Mouse (Mus musculus) embryonic facial prominence, embryonic 15.5 days (tissue): ENCODE data around the gene Prr12. TPM values are rescaled to one million over a fixed set of nuclear protein-coding genes. Genes with fewer than 3 reads are reported as not detected.

Experiments
- ATAC-seq: fragments of 200-750 bp; cut with Nextera tagmentation; 2 replicates; pipeline ENCODE4 v1.8.0; 2017; ENCODE audit warnings: low read depth, moderate TSS enrichment; ENCODE audit not compliant: insufficient number of reproducible peaks, low FRiP score, low TSS enrichment
- H3K27ac ChIP-seq: fragments of 300-500 bp; sonication (generic); replicated peaks from 2 replicates; pipeline ENCODE4 v1.5.1; 2015; ENCODE audit warnings: mild to moderate bottlenecking, inconsistent platforms
- H3K27me3 ChIP-seq: fragments of 300-500 bp; sonication (generic); 2 replicates; pipeline ENCODE4 v1.6.1; 2015; ENCODE audit warnings: inconsistent platforms
- H3K36me3 ChIP-seq: fragments of 300-500 bp; sonication (generic); 2 replicates; pipeline ENCODE4 v1.6.1; 2015; ENCODE audit warnings: mild to moderate bottlenecking, inconsistent platforms
- H3K4me1 ChIP-seq: fragments of 300-500 bp; sonication (generic); 2 replicates; pipeline ENCODE4 v1.6.1; 2015; ENCODE audit warnings: inconsistent platforms
- H3K4me2 ChIP-seq: fragments of 300-500 bp; sonication (generic); replicated peaks from 2 replicates; pipeline ENCODE4 v1.6.1; 2015; ENCODE audit warnings: mild to moderate bottlenecking, inconsistent platforms
- H3K4me3 ChIP-seq: fragments of 300-500 bp; sonication (generic); replicated peaks from 2 replicates; pipeline ENCODE4 v1.5.1; 2015; ENCODE audit warnings: mild to moderate bottlenecking, inconsistent platforms
- H3K9ac ChIP-seq: fragments of 300-500 bp; sonication (generic); 2 replicates; pipeline ENCODE4 v1.6.1; 2015; ENCODE audit warnings: inconsistent platforms
- H3K9me3 ChIP-seq: fragments of 300-500 bp; sonication (generic); replicated peaks from 2 replicates; pipeline ENCODE4 v1.6.1; 2016; ENCODE audit warnings: inconsistent platforms
- WGBS: fragments of 180-500 bp; shearing (Covaris S2); methylation state at CpG from one replicate; pipeline ENCODE4 v1.1.7; 2015; 5-methylcytosine and 5-hydroxymethylcytosine counted together
- polyA plus RNA-seq: library from polyadenylated mRNA; unstranded; fragments of >200 nt; fragmentation: Nextera tagmentation; extraction: Ambion mirVana; gene quantifications from 2 replicates; pipeline ENCODE4 v1.2.1, GENCODE M21; 2015

Gene Prr12
- polyA plus RNA-seq, 1 experiment from 2014 or later, result 11.9 TPM

DNA sequence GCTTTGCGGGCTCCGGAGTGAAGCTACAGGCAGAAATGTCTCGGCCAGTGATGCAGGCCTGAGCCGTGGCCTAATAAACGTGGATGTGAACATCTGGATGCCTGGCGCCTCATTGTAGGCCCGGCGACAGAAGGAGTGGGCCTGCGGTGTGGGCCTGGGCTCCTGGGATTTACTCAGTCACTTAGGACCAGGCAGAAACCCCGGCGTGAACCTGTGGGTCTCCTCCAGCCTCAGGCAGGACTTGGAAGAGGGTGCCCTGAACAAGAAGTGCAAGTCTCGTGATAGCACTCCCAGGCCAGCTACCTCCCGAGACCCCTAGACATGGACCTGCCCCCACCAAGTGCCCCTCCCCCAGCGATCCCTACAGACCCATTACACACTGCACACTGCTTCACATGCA is 24.6 kb upstream of the Prr12 start:
- ATAC-seq, result no peak
- Histone ChIP-seq H3K36me3 (peaks cover 54% of the 10 kb centered on the region), H3K4me2 (no peak overlapping the region), H3K27me3 (no peaks in the 10 kb centered on the region), H3K9ac (no peak overlapping the region), H3K27ac (no peak overlapping the region), H3K4me3 (no peak overlapping the region), H3K9me3 (no peaks in the 10 kb centered on the region), H3K4me1 (peaks cover 12% of the 10 kb centered on the region)
- 81% methylated on average over 14 of the region's 14 CpGs for WGBS

DNA sequence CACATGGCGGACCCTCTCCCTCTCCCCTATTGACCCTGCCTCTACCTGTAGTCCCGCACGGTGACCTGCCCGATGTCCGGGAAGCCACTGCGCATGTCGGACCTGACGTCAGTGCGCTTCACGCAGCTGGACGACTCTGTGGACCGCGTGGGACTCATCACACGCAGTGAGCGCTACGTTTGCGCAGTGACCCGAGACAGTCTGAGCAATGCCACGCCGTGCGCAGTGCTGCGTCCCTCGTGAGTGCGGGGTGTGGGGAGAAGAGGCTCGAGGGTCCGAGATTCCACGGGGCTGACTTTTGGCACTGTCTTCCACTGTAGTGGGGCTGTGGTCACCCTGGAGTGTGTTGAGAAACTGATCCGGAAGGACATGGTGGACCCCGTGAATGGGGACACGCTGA is 23.8 kb upstream of the Prr12 start:
- Histone ChIP-seq H3K27ac (no peak overlapping the region), H3K27me3 (no peaks in the 10 kb centered on the region), H3K36me3 (peaks cover 53% of the 10 kb centered on the region), H3K4me2 (no peak overlapping the region), H3K4me1 (0 out of 2 replicates have a peak, but pooled peaks cover 7% of the 10 kb centered on the region), H3K9ac (no peak overlapping the region), H3K4me3 (no peak overlapping the region), H3K9me3 (no peaks in the 10 kb centered on the region)
- no peak for ATAC-seq
- WGBS, result 90% methylated on average over 30 of the region's 30 CpGs

DNA sequence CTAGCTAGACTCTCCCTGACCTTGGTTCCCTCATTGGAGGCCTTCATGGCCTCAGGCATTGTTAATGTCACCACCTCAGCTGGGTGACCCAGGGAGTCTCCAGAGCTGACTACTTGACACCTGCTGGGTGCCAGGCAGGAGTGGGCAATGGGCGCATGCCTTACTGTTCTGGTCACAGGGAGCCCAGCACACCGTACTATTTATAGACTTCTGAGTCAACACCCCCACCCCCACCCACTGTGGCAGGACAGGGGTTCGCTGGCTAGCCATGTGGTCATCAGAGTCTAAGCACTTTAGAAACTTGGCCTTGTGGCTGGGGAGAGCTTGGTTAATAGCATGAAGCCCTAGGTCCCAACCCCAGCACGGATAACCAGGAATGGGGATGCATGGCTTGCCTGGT is 22.7 kb upstream of the Prr12 start:
- H3K27me3 ChIP-seq, result no peaks in the 10 kb centered on the region
- H3K4me2 ChIP-seq, result no peak overlapping the region
- H3K4me3 ChIP-seq, result no peak overlapping the region
- H3K27ac ChIP-seq, result no peak overlapping the region
- H3K36me3 ChIP-seq, result peaks cover 46% of the 10 kb centered on the region
- no peaks in the 10 kb centered on the region for H3K9me3 ChIP-seq
- no peak for ATAC-seq
- H3K4me1 ChIP-seq, result 0 out of 2 replicates have a peak, but pooled peaks cover 3% of the 10 kb centered on the region
- 81% methylated on average over 4 of the region's 4 CpGs for WGBS
- H3K9ac ChIP-seq, result no peak overlapping the region

DNA sequence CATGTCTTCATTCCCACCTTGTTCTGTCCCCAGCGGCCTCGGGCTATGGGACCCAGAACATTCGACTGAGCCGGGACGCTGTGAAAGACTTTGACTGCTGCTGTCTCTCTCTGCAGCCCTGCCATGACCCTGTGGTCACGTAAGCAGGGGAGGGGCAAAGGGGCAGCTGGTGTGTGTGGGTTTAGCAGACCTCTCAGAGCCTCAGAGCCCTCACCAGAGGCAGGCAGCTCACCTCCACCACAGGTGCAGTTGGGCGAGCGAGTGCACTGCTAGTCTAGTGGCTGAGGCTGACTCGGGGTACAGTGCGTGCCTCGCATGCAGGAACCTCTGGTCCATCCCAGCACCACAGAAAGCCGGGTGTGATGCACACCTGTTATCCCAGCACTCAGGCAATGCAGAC is 21.3 kb upstream of the Prr12 start:
- ATAC-seq, result no peak
- Histone ChIP-seq H3K9me3 (no peaks in the 10 kb centered on the region), H3K36me3 (peaks cover 46% of the 10 kb centered on the region), H3K4me3 (no peak overlapping the region), H3K27ac (no peak overlapping the region), H3K4me1 (no peaks in the 10 kb centered on the region), H3K9ac (no peak overlapping the region), H3K27me3 (no peaks in the 10 kb centered on the region), H3K4me2 (no peak overlapping the region)
- 86% methylated on average over 12 of the region's 12 CpGs for WGBS

DNA sequence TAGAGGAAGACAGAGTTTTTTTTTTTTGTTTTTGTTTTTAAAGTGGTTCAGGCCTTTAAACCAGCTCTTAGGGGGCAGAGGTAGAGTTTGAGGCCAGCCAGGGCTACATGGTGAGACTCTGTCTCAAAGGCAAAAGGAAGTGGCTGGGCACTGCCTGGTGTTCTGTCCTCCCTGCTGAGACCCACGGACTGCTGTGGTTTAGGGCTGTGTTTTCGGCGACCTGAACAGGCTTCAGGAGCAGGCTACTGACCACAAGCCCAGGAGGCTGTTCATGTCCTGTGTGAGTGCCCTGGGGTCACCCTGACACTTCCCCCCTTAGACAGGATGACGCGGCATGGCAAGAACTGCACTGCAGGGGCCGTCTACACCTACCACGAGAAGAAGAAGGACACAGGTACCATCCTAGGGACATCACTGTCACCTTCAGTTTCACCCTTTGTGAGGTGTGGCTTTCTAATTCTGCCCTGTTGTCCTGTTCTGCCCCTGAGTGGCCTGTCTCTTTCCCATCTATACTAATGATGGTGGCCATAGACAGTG is 20.6 kb upstream of the Prr12 start:
- H3K27me3 ChIP-seq, result no peaks in the 10 kb centered on the region
- no peaks in the 10 kb centered on the region for H3K4me1 ChIP-seq
- H3K36me3 ChIP-seq, result peaks cover 46% of the 10 kb centered on the region
- H3K9ac ChIP-seq, result no peak overlapping the region
- H3K4me3 ChIP-seq, result no peak overlapping the region
- no peak overlapping the region for H3K4me2 ChIP-seq
- no peak overlapping the region for H3K27ac ChIP-seq
- WGBS, result 78% methylated on average over 7 of the region's 7 CpGs
- ATAC-seq, result no peak
- no peaks in the 10 kb centered on the region for H3K9me3 ChIP-seq

DNA sequence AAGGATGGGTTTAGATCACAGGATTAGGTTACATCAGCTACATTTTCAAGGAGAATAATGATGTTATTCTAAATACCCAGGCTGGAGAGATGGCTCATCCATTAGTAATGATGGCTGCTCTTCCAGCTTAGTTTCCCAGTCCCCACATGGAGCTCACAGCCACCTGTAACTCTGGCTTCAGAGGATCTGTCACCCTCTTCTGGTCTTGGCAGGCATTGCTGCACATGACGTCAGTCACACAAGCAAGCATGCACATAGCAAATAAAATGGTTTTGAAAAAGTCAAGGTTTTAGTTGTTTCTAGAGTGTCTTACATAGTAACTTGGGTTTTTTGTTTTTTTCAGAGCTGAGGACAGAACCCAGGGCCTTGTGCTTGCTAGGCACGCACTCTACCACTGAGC is 19.5 kb upstream of the Prr12 start:
- Histone ChIP-seq H3K4me2 (no peak overlapping the region), H3K27me3 (no peaks in the 10 kb centered on the region), H3K4me3 (no peak overlapping the region), H3K36me3 (peaks cover 40% of the 10 kb centered on the region), H3K27ac (no peak overlapping the region), H3K9ac (no peak overlapping the region), H3K4me1 (no peaks in the 10 kb centered on the region), H3K9me3 (no peaks in the 10 kb centered on the region)
- 75% methylated on average over 2 of the region's 2 CpGs for WGBS
- no peak for ATAC-seq

DNA sequence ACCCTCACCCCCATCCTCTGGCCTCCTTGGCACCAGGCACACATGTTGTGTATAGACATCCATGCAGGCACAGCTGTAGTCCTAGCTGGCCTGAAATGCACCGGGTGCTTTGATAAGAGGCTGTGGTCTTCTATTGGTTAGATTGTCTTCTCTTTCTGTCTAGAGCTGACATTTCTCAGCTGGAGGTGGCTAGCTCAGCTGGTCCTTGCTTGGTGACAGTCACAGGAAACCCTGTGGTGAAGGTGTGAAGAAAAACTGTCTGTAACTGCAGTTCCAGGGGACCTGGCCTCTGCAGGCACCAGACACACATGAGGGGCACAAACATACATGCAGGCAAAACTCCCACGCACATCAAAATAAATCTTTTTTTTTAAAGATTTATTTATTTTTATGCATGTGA is 17.0 kb upstream of the Prr12 start:
- H3K27ac ChIP-seq, result no peak overlapping the region
- H3K36me3 ChIP-seq, result peaks cover 15% of the 10 kb centered on the region
- no peaks in the 10 kb centered on the region for H3K4me1 ChIP-seq
- H3K9ac ChIP-seq, result no peak overlapping the region
- WGBS, result 84% methylated on average over 2 of the region's 2 CpGs
- H3K9me3 ChIP-seq, result no peaks in the 10 kb centered on the region
- no peaks in the 10 kb centered on the region for H3K27me3 ChIP-seq
- no peak overlapping the region for H3K4me3 ChIP-seq
- no peak overlapping the region for H3K4me2 ChIP-seq
- no peak for ATAC-seq

DNA sequence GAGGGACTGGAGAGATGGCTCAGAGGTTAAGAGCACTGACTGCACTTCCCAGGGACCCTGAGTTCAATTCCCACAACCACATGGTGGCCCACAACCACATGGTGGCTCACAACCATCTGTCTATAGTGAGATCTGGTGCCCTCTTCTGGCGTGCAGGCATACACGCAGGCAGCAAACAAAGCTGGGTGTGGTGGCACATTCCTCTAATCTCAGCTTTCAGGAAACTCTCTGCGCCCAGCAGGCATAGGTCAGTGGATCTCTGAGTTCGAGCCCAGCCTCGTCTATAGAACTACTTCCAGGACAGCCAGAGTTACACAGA is 15.3 kb upstream of the Prr12 start:
- H3K4me1 ChIP-seq, result peaks cover 6% of the 10 kb centered on the region; the same call in 1 of the 2 replicates
- no peaks in the 10 kb centered on the region for H3K36me3 ChIP-seq
- no peaks in the 10 kb centered on the region for H3K9me3 ChIP-seq
- H3K4me3 ChIP-seq, result no peak overlapping the region
- no peak overlapping the region for H3K4me2 ChIP-seq
- no peak for ATAC-seq
- H3K27ac ChIP-seq, result no peak overlapping the region
- no peaks in the 10 kb centered on the region for H3K27me3 ChIP-seq
- WGBS, result 18% methylated on average over 5 of the region's 5 CpGs
- no peak overlapping the region for H3K9ac ChIP-seq

DNA sequence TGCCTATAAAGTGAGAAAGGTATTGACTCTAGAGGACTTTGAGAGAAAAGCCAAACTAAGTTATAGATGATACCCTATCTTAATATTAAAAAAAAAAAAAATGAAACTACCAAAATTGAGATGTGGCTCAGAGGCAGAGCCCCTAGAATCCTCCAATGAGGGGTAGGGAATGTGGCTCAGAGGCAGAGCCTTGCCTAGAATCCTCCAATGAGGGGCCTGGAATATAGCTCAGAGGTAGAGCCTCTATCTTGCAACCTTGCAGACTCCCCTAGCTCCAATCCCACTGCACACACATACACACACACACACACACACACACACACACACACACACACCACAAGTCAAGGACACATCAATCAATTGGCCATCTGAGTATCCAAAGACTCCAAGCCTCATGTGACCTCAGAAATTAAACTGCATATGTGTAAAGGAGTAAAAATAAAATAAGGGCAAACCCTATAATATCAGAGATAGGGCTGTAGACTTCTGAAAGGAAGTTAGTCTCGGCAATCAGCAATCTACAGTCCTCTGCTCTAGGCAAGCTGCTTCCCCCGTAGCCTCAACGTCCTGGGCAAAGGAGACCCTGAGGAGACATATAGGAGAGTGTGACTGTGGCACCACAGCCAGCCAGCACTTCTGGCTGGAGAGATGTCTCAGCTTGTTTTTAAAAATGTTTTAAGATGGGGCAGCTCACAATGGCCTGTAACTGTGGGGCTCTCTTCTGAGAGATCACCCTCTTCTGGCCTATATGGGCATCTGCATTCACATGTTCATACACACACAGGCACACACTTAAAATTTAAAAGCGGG is 14.7 kb upstream of the Prr12 start:
- Histone ChIP-seq H3K4me1 (peaks cover 6% of the 10 kb centered on the region; the same call in 1 of the 2 replicates), H3K4me3 (no peak overlapping the region), H3K27me3 (no peaks in the 10 kb centered on the region), H3K9me3 (no peaks in the 10 kb centered on the region), H3K36me3 (no peaks in the 10 kb centered on the region), H3K4me2 (no peak overlapping the region), H3K9ac (no peak overlapping the region), H3K27ac (no peak overlapping the region)
- no peak for ATAC-seq
- WGBS, result 79% methylated on average over 4 of the region's 4 CpGs

DNA sequence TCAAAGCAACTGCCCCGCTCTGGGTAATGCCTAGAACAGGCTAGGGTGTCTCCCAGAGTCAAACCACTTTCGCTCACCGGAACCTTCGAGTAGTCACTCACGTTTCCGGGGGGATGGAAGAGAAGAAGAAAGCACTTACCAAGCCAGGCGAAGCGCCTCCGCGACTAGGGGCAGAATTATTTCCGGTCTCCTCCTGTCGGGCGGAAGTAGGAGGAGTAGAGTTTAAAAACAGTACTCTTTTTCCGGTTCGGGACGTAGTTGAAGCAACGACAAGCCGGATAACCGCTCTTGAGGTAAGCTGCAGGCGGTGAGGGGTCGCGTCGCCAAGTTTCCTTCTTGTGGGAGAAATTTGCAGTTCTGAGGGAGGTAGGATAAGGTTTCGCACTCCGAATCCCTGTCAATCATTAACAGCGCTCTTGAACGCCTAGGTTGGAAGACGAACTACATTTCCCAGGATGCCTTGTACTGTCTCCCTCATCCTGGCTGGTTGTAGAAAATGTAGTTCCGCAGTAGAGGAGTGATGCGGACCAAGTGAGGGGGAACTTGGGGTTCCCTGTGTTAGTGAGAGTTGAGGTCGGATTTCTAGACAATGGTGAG is 9.7 kb upstream of the Prr12 start, which contains the start of the genes Nosip and Prrg2:
Gene Nosip (plus strand): TSS at position 191 of the 597 bp plus-strand sequence.
Gene Prrg2 (minus strand): TSS at position 439 of the 597 bp plus-strand sequence.
- Histone ChIP-seq H3K9me3 (no peaks in the 10 kb centered on the region), H3K36me3 (no peaks in the 10 kb centered on the region), H3K4me3 (peak within 1 kb of the TSS; percentile 80), H3K9ac (peak within 1 kb of the TSS; percentile 58), H3K27me3 (no peaks in the 10 kb centered on the region), H3K4me1 (peaks cover 14% of the 10 kb centered on the region), H3K4me2 (peak within 1 kb of the TSS; percentile 57), H3K27ac (peak within 1 kb of the TSS; percentile 98)
- WGBS, result under 1% methylated on average over 31 of the region's 31 CpGs
- peak; percentile 90 for ATAC-seq

DNA sequence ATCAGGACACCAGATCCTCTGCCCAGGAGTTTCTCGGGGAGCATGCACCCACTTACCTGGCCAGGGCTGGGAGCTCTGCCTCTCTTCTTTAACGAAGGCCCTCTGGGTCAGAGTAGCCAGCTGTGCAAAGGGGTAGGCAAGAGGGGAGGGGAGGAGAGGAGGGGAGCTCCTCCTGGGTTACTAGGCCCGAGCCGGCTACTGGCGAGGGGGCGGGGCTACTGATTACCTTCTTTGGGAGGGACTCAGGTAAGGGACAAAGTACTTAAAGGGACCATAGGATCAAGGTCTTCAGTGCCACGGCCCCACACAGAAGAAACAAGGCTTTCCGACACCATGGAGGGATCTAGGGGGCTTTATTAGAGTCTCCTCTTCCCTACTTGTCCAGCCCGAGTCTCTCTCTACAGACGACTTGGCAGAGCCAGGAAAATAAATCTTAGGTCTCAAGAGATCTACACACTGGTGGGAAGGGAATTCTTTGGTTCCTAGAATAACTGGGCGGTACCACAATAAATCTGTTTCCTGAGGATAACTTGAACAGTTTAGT is 8.9 kb upstream of the Prr12 start:
- H3K27ac ChIP-seq, result peak overlapping the region; percentile 98
- no peaks in the 10 kb centered on the region for H3K27me3 ChIP-seq
- peak overlapping the region; percentile 57 for H3K4me2 ChIP-seq
- no peaks in the 10 kb centered on the region for H3K36me3 ChIP-seq
- H3K9me3 ChIP-seq, result no peaks in the 10 kb centered on the region
- peaks cover 14% of the 10 kb centered on the region for H3K4me1 ChIP-seq
- 10% methylated on average over 11 of the region's 11 CpGs for WGBS
- peak overlapping the region; percentile 80 for H3K4me3 ChIP-seq
- peak overlapping the region; percentile 31 for H3K9ac ChIP-seq
- 0 out of 2 replicates have a peak, but pooled peaks have one; percentile 0 for ATAC-seq
